Mouse (Mus musculus): ENCODE data around the gene Zmiz1.

GRCm38 (mm10) chr14:25492567-25493279, 33.7 kb downstream of the Zmiz1 start:
- no peak for TF ChIP-seq POLR2A (IDR thresholded peaks at IDR 0.05; ENCODE audit: insufficient read depth, low read length)
- TF ChIP-seq CTCF (IDR thresholded peaks at IDR 0.05; ENCODE audit: low read depth, low read length): no peak
- TF ChIP-seq EP300 (IDR thresholded peaks at IDR 0.05; ENCODE audit: insufficient read depth, low read depth, low read length): no peak
